Mouse (Mus musculus): Measurements from ENCODE around the gene Sowahb. TPM values are rescaled to one million over a fixed set of nuclear protein-coding genes. Genes with fewer than 3 reads are reported as not detected.

Sowahb gene
- polyA plus RNA-seq, 1 experiment from 2014 or later, result 2.2 TPM

DNA sequence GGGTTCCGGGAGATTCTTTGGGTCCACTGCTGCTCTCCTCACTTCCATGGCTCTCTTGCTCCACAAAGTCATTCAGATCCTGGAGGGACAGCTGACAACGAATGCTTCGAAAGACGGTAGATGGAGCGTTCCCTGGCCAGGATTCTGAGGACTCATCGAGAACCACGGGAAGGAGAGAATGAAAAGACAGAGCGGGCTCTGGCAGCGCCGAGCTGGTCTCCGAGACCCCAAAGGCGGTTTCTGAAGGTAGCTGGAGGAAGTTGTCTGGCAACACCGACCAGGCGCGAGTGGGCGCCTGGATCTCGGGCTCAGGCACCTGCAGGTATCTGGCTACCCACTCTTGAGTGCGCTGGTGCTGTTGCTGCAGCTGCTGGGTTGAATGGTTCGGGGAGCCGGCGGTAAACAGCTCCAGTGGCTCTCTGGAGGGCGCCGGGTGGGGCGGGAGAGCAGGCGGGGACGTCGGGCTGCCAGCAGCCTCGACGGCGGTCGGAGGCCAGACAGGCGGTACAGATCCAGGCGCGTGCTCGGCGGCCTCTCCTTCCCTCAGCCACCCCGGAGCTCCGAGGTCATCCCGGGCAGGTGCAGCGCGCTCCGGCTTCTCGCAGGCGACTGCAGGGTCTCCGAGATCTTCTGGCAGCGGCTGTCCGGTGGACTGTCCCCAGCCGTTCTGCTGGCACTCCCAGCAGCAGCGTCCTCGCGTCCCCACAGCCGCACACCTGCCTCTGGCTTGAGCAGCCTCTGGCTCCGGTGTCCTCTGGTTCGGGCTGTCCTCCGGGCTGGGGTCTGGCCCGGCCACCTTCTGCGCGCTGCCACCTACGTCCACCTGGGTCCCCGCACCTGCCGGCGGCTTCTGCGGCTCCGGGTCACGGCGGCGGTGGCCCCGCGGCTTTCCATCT, 886 bp downstream of the Sowahb start:
- DNase-seq (ENCODE audit: low spot score), result no peak

DNA sequence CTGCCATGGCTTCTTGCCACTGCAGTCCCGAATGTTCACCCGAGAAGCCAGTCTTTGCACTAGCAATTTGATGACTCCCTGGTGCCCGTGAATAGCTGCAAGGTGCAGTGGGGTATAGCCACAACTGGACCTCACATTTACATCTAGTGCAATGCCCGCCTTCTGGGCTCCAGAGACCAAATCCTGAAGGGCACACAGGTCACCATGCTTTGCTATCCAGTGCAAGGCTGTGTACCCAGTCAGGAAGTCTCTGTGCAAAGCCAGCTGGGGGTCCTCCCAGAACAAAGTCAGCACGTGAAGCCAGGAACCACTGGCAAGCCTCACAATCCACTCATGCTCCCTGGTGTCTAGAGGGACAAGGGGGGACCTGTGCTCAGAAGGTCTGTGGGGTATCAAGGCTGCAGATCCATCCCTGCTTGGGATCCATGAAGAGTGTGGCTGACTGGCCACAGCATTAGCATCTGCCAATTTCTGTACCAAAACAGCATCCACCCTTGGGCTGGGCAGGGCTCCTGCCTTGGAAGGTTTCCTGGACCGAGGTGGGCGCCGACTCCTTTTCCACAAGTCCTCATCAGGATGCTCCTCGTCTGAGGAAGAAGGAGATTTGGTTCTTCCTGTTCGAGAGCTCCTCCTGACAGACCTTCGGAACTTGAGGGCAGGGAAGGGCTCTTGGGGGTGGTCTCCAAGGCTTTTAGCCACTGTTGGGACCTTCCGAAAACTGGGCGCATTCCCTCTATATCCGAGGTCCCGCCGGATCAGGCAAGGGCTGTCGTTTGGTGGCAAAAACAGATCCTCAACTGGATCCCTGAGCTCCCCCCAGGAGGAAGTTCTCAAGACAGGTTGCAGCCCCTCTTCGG, 1.8 kb downstream of the Sowahb start:
- WGBS, result 50% methylated on average over 18 of the region's 18 CpGs

More for the DNA sequence above, 886 bp downstream of the Sowahb start:
- Histone ChIP-seq H3K27ac (no peak overlapping the region), H3K4me2 (ENCODE audit: low read length) (peak overlapping the region; percentile 79), H3K36me3 (ENCODE audit: insufficient read depth, low read length) (no peaks in the 10 kb centered on the region), H3K4me3 (replicated peaks; ENCODE audit: low read depth, low read length) (peak overlapping the region; percentile 43), H3K9ac (ENCODE audit: low read depth, low read length) (peak overlapping the region; percentile 56), H3K27me3 (ENCODE audit: insufficient read depth, low read length) (no peaks in the 10 kb centered on the region), H3K4me1 (replicated peaks; ENCODE audit: insufficient read depth, low read length) (peaks cover 17% of the 10 kb centered on the region), H3K9me3 (replicated peaks; ENCODE audit: low read length) (no peaks in the 10 kb centered on the region)
- WGBS, result 2% methylated on average over 61 of the region's 69 CpGs
- no peak for TF ChIP-seq CTCF (IDR thresholded peaks at IDR 0.05; ENCODE audit: low read depth)
- 0 out of 2 replicates have a peak, but pooled peaks have one; percentile 2 for ATAC-seq (replicated peaks; ENCODE audit: low FRiP score, low read depth)

DNA sequence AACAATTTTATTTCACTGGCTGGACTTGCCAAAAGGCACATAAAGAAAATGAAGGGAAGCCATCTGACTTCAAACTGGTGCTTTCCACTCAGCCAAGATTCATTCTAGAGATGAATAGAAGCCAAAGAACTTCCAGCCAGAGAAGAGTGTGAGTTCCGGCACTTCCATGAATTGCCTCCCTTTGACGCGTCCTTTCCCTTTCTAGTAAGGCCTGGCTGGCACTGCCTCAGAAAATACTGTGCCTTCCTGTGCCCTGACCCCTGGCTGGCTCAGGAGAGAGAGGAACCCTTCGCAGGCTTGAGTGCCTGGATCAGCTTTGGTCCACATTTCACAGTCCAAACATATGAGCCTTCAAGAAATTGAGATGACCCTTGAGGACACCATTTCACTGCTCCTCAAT, 2.8 kb downstream of the Sowahb start:
- Histone ChIP-seq H3K9ac (ENCODE audit: low read depth, low read length) (no peak overlapping the region), H3K4me3 (replicated peaks; ENCODE audit: low read depth, low read length) (no peak overlapping the region), H3K4me1 (replicated peaks; ENCODE audit: insufficient read depth, low read length) (peaks cover 20% of the 10 kb centered on the region), H3K27me3 (ENCODE audit: insufficient read depth, low read length) (no peaks in the 10 kb centered on the region), H3K9me3 (replicated peaks; ENCODE audit: low read length) (no peaks in the 10 kb centered on the region), H3K4me2 (ENCODE audit: low read length) (no peak overlapping the region), H3K27ac (no peak overlapping the region), H3K36me3 (ENCODE audit: insufficient read depth, low read length) (no peaks in the 10 kb centered on the region)
- WGBS, result 45% methylated on average over 4 of the region's 4 CpGs
- no peak for DNase-seq (ENCODE audit: low spot score)
- no peak for ATAC-seq (replicated peaks; ENCODE audit: low FRiP score, low read depth)
- no peak for TF ChIP-seq CTCF (IDR thresholded peaks at IDR 0.05; ENCODE audit: low read depth)

More for the DNA sequence above, 1.8 kb downstream of the Sowahb start:
- Histone ChIP-seq H3K4me3 (replicated peaks; ENCODE audit: low read depth, low read length) (peak overlapping the region; percentile 43), H3K9me3 (replicated peaks; ENCODE audit: low read length) (no peaks in the 10 kb centered on the region), H3K9ac (ENCODE audit: low read depth, low read length) (no peak overlapping the region), H3K27me3 (ENCODE audit: insufficient read depth, low read length) (no peaks in the 10 kb centered on the region), H3K4me1 (replicated peaks; ENCODE audit: insufficient read depth, low read length) (peaks cover 17% of the 10 kb centered on the region), H3K4me2 (ENCODE audit: low read length) (peak overlapping the region; percentile 79), H3K27ac (no peak overlapping the region), H3K36me3 (ENCODE audit: insufficient read depth, low read length) (no peaks in the 10 kb centered on the region)
- ATAC-seq (replicated peaks; ENCODE audit: low FRiP score, low read depth) (no peak), DNase-seq (ENCODE audit: low spot score) (no peak)
- TF ChIP-seq CTCF (IDR thresholded peaks at IDR 0.05; ENCODE audit: low read depth), result no peak

DNA sequence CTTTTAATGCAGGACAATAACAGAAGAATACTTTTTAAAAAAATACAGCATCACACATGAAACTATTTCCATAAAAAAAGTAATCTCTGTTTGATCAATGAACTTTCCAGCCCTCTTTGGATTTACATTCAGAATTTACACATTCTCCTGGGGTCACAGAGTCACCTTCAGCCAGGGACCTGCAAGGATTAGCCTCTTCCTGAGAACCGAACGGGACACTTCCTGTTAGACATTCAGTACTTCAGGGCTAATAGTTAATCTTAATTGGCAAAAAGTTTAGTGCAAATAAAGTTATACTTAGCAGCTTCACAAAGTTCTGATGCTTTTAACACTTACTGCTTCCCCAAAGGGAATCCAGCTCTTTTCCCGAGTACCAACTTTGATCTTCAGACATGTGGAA, 3.5 kb downstream of the Sowahb start:
- ATAC-seq (replicated peaks; ENCODE audit: low FRiP score, low read depth) (no peak), DNase-seq (ENCODE audit: low spot score) (no peak)
- no peak for TF ChIP-seq CTCF (IDR thresholded peaks at IDR 0.05; ENCODE audit: low read depth)
- Histone ChIP-seq H3K4me3 (replicated peaks; ENCODE audit: low read depth, low read length) (no peak overlapping the region), H3K36me3 (ENCODE audit: insufficient read depth, low read length) (no peaks in the 10 kb centered on the region), H3K9ac (ENCODE audit: low read depth, low read length) (no peak overlapping the region), H3K9me3 (replicated peaks; ENCODE audit: low read length) (no peaks in the 10 kb centered on the region), H3K4me2 (ENCODE audit: low read length) (no peak overlapping the region), H3K27me3 (ENCODE audit: insufficient read depth, low read length) (no peaks in the 10 kb centered on the region), H3K27ac (no peak overlapping the region), H3K4me1 (replicated peaks; ENCODE audit: insufficient read depth, low read length) (peaks cover 20% of the 10 kb centered on the region)
- WGBS, result 34% methylated on average over 3 of the region's 3 CpGs

DNA sequence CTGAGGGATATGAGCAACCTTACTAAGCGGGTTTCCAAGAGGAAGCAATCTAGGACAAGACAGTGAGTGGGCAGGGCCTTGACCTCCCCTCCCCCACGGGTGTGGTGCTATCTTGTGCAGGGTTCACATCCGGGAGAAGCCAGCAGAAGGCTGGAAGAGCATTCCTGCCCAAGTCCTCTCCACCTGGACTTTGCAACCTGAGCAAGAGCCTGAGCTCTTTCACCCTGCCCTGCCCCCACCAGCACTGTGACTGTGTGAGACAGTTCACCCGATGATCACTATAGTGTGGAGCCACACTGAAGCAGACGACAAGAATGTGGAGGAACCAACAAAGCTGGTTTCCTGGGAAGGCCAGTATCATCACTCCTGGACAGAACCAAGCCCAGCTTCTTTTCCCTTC, 4.7 kb downstream of the Sowahb start:
- Histone ChIP-seq H3K36me3 (ENCODE audit: insufficient read depth, low read length) (no peaks in the 10 kb centered on the region), H3K27ac (no peak overlapping the region), H3K4me1 (replicated peaks; ENCODE audit: insufficient read depth, low read length) (peaks cover 19% of the 10 kb centered on the region), H3K4me2 (ENCODE audit: low read length) (no peak overlapping the region), H3K4me3 (replicated peaks; ENCODE audit: low read depth, low read length) (no peak overlapping the region), H3K9me3 (replicated peaks; ENCODE audit: low read length) (no peaks in the 10 kb centered on the region), H3K9ac (ENCODE audit: low read depth, low read length) (no peak overlapping the region), H3K27me3 (ENCODE audit: insufficient read depth, low read length) (no peaks in the 10 kb centered on the region)
- TF ChIP-seq CTCF (IDR thresholded peaks at IDR 0.05; ENCODE audit: low read depth), result no peak
- DNase-seq (ENCODE audit: low spot score) (no peak), ATAC-seq (replicated peaks; ENCODE audit: low FRiP score, low read depth) (peak; percentile 72)
- 61% methylated on average over 5 of the region's 5 CpGs for WGBS

DNA sequence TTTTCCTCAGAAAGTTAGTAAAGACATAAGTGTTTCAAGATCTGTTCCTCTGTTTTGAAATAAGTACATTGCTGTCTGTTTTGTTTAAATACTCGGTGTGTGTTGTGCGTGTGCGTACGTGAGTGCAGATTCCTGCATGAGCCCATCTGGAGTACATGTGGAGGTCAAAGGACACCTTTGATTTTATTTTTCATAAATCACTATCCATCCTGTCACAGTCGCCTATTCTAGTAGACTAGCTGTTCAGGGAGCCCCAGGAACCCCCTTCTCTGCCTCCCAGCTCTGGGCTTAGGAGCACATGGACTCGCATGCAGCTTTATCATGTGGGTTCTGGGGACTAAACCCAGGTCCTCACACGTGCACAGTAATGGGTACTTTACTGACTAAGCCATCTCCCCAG, 8.6 kb downstream of the Sowahb start:
- Histone ChIP-seq H3K9ac (ENCODE audit: low read depth, low read length) (no peak overlapping the region), H3K27ac (no peak overlapping the region), H3K27me3 (ENCODE audit: insufficient read depth, low read length) (no peaks in the 10 kb centered on the region), H3K9me3 (replicated peaks; ENCODE audit: low read length) (no peaks in the 10 kb centered on the region), H3K4me3 (replicated peaks; ENCODE audit: low read depth, low read length) (no peak overlapping the region), H3K4me2 (ENCODE audit: low read length) (no peak overlapping the region), H3K36me3 (ENCODE audit: insufficient read depth, low read length) (no peaks in the 10 kb centered on the region), H3K4me1 (replicated peaks; ENCODE audit: insufficient read depth, low read length) (0 out of 2 replicates have a peak, but pooled peaks cover 4% of the 10 kb centered on the region)
- no peak for DNase-seq (ENCODE audit: low spot score)
- 70% methylated on average over 7 of the region's 7 CpGs for WGBS
- TF ChIP-seq CTCF (IDR thresholded peaks at IDR 0.05; ENCODE audit: low read depth), result no peak
- ATAC-seq (replicated peaks; ENCODE audit: low FRiP score, low read depth), result no peak
